Mouse (Mus musculus) ES-E14 (cell line): ENCODE data around the gene H2-M10.3.

Experiments
- CHD2 ChIP-seq: IDR thresholded peaks from 2 replicates; pipeline ENCODE4 v1.6.1; 2014; ENCODE audit warnings: mild to moderate bottlenecking, low read depth, low read length, inconsistent platforms
- HCFC1 ChIP-seq: IDR thresholded peaks from 2 replicates; pipeline ENCODE4 v1.6.1; 2012; ENCODE audit warnings: low read length, inconsistent platforms, borderline replicate concordance; ENCODE audit not compliant: insufficient read depth
- MAFK ChIP-seq: IDR thresholded peaks from 2 replicates; pipeline ENCODE4 v1.6.1; 2014; ENCODE audit warnings: mild to moderate bottlenecking, low read depth, low read length, inconsistent platforms; ENCODE audit not compliant: insufficient read depth

DNA sequence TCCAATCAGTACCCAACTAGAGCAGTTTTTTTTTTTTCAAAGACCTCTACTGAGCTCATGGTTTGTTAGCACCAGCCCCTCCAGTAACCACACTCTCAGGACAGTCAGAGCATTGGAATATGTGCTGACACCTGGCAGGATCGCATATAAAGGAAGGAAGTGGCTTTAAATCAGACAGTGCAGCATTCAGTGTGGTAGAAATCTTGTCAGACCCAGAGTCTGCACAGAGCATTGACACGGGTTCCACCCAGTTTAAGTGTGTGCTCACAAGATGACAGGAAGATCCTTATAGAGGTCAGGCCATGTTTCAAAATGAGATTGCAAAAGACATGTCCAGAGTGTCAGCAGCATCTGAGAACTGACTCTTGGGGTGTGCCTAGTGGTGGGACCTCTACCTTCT, 21.7 kb upstream of the H2-M10.3 start:
- TF ChIP-seq MAFK (no peak), HCFC1 (no peak), CHD2 (no peak)
